Mouse (Mus musculus): Measurements from ENCODE around the gene Uggt1.

The Uggt1 gene

DNA sequence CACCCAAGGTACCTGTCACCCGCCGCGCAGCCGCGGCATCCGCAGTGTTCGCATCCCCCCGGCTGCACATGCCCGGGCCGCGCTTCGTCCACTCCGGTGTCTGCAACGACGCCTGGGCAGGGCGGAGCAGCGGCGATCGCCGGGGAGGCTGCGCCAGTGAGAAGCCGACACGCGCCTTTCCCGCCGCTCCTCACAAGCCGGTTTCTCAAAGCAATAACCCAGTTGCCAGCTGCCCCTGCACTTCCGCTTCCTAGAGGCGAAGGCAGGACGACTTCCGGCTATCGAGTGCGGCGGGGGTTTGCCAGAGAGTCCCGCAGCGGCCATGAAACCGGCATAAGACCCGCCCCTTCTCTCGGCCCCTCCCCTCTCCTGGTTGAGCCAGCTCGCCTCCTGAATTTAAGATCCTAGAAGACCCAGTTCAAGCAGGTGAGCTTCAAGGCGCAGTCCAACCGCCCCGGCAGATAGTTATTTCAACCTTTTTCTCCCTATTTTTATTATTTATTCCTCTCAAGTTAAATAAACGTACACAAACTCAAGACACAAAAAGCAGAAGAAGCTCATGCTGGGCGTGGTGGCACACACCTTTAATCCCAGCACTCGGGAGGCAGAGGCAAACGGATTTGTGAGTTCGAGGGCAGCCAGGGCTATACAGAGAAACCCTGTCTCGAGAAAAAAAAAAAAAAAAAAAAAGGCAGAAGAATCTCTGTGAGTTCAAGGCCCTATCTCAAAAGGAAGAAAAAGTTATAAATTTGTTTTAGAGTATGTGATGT, at the start of gene Uggt1:
TSS of gene Uggt1 (minus strand) at position 663 of the 770 bp plus-strand sequence.
- DNase-seq (ENCODE audit: low spot score) = peak; percentile 88

- DNase-seq (ENCODE audit: low spot score) = no peak
Measured at GRCm38 (mm10) chr1:36293470-36293869, 49.0 kb upstream of the Uggt1 start.

DNA sequence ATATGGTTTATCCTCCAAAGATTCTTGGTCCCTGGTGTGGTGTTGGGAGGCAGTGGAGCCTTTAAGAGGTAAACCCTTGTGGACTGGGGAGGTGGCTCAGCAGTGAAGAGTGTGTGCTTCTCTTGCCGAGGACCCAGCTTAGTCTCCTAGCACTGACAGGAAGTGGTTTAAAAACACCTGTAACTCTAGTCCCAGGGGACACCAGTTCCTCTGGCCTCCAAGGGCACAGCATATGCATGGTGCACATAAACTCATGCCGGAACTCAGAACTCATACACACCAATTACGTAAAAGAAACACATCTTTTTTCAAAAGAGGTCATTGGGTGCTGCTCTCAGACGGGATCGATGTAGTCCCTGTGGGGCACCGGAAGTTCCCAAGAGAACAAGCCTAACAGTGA, 37.3 kb upstream of the Uggt1 start:
- no peak for DNase-seq (ENCODE audit: low spot score)

DNA sequence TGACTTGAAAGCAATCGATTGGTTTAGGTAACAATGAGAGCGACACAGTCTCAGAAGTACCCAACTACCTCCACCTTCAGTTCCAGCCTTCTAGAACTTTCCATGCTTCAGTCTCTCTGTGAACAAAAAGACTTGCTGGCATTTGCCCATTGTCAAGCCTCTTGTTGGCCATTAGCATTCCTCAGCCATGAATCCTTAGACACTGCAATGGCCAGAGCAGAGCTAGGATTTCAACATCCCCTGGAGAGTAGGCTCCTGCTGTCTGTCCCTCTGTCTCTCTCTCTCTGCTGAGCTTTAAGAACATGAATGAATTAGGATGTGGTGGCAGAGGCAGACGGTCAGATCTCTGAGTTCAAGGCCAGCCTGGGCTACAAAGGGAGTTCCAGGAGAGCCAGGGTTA, 36.4 kb upstream of the Uggt1 start:
- DNase-seq (ENCODE audit: low spot score) = no peak

DNA sequence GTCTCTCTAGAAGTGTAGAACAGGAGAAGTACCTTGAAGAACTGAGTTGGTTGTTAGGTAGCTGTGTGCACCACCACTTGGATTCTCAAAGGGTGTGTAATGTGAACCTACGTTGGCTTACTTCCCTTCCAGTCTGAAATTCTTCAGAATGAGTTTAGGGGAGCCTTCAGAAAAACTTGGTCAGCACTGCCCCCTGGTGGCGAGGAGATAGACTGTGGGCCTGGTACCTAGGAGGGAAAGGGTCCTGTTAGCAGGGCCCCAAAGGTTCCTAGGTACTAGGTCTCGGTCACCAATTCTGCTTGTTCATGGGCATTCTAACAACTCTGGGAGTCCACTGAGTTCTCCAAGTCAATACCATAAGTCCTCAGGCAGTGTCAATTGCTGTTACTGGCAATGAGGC, 34.7 kb upstream of the Uggt1 start:
- no peak for DNase-seq (ENCODE audit: low spot score)

- peak; percentile 44 for DNase-seq (ENCODE audit: low spot score)
Measured at GRCm38 (mm10) chr1:36277267-36278060, 32.9 kb upstream of the Uggt1 start.

GRCm38 (mm10) chr1:36275635-36276389, 31.3 kb upstream of the Uggt1 start:
- DNase-seq (ENCODE audit: low spot score) = no peak

- DNase-seq (ENCODE audit: low spot score) = no peak
Measured at GRCm38 (mm10) chr1:36274455-36274854, 29.9 kb upstream of the Uggt1 start, which contains the start of gene Neurl3. Gene Neurl3, minus strand, starts transcription at chr1:36274679.

GRCm38 (mm10) chr1:36273288-36273687, 28.8 kb upstream of the Uggt1 start:
- DNase-seq (ENCODE audit: low spot score) = no peak

DNA sequence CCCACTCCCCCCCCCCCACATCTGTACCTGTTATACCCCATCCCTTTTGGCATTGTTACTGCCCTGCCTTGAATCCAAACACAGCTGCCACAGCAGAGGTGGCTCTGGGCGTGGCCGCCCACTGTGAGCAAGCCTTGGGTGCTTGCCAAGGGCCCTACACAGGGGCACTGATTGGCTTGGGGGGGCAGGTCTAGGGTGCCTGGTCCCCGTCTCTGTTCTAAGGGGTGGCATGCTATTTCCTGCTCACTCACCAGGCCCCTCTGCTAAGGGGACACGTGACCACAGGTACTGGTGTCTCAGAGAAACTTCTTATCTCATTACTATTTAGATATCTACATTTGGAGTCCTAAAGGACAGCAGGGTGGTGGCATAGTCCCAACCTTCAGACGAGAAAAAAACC, 28.0 kb upstream of the Uggt1 start:
- no peak for DNase-seq (ENCODE audit: low spot score)

- DNase-seq (ENCODE audit: low spot score) = no peak
Measured at GRCm38 (mm10) chr1:36271516-36272230, 27.2 kb upstream of the Uggt1 start.

DNA sequence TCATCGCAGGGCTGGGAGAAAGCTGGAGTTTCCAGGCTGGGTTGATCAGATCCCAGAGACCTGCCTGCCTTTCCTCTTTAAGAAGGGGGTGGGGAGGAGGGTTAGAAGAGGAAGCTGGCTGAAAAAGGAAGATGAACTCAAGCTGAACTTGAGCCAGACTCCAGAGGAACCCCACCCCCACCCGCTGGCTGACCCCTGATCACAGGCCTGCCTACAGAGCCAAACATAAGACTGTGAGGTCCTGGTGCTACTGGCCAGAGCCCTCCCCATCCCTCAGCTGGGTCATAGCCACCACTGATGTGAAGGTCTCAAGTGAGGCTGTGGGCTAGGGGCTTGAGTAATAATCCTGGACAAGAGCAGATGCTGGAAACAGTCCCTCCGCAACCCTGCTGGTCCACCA, 26.1 kb upstream of the Uggt1 start:
- DNase-seq (ENCODE audit: low spot score) = no peak

GRCm38 (mm10) chr1:36269121-36269795, 24.7 kb upstream of the Uggt1 start:
- DNase-seq (ENCODE audit: low spot score) = no peak

DNA sequence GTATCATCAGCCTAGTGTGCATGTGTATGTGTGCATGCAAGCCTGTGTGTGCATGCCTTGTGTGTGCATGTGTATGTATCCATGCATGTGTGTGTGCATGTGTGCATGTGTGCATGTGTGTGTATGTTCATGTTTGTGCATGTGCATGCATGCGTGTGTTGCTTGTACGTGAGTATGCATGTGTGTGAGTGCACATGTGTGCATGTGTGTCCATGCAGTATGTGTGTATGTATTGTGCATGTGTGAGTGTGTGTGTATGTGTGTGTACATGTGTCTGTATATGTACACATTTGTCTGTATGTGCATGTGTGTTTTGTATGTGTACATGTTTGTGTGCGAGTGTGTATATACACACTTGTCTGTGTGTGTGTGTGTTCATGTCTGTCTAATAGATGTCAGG, 23.1 kb upstream of the Uggt1 start:
- no peak for DNase-seq (ENCODE audit: low spot score)

DNA sequence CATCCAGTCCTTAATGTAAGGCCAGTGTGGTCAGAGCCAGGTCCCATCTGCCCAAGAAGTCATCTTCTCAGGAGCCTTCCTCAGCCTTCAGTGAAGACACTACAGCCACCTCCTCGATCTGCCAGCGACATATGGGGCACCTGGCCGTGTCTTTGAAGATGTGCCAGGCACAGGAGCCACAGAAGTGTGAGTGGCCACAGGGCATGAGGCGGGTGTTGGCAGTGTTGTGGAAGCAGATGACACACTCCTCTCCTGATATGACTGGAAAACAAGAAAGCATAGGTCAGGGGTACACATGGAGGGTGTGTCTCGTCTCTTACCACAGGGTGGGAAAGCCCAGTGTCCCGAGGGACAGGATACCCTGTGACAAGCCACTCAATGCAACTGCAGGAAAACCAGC, 21.8 kb upstream of the Uggt1 start:
- DNase-seq (ENCODE audit: low spot score) = no peak

GRCm38 (mm10) chr1:36263833-36264488, 19.4 kb upstream of the Uggt1 start:
- DNase-seq (ENCODE audit: low spot score) = no peak

- no peak for DNase-seq (ENCODE audit: low spot score)
Measured at GRCm38 (mm10) chr1:36261708-36262504, 17.4 kb upstream of the Uggt1 start.

DNA sequence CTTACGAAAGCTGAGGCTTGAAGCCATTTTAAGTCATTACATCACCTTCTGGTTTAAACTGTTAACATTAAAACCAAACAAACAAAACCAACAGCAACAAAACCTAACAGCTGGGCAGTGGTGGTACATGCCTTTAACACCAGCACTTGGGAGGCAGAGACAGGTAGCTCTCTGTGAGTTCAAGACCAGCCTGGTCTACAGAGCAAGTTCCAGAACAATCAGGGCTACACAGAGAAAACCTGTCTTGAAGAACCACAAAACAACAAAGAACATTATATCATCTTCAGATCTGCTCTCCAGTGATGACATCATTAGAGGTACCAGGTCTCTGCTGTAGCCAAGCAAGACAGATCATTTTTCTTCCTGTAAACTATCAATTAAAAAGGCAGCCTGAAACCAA, 15.9 kb upstream of the Uggt1 start:
- DNase-seq (ENCODE audit: low spot score) = no peak

- DNase-seq (ENCODE audit: low spot score) = no peak
Measured at GRCm38 (mm10) chr1:36259281-36259680, 14.8 kb upstream of the Uggt1 start.

GRCm38 (mm10) chr1:36258631-36259030, 14.1 kb upstream of the Uggt1 start:
- no peak for DNase-seq (ENCODE audit: low spot score)

Data from left cerebral cortex, adult 11 months (tissue).